Mouse (Mus musculus): Measurements from ENCODE around the gene Pklr. TPM values are rescaled to one million over a fixed set of nuclear protein-coding genes. Genes with fewer than 3 reads are reported as not detected.

The Pklr gene
- polyA plus RNA-seq, 1 experiment from 2014 or later = 1.6 TPM

- Histone ChIP-seq H3K4me3 (ENCODE audit: low read depth, low read length) (no peak overlapping the region), H3K4me2 (replicated peaks; ENCODE audit: low read depth, low read length) (no peak overlapping the region), H3K4me1 (replicated peaks; ENCODE audit: control insufficient read depth, insufficient read depth, low read length) (peaks cover 8% of the 10 kb centered on the region), H3K36me3 (ENCODE audit: control insufficient read depth, insufficient read depth, low read length) (no peaks in the 10 kb centered on the region), H3K9me3 (ENCODE audit: control insufficient read depth, low read length) (no peaks in the 10 kb centered on the region), H3K27ac (ENCODE audit: low read depth, low read length) (no peak overlapping the region), H3K9ac (ENCODE audit: low read depth, low read length) (no peak overlapping the region), H3K27me3 (ENCODE audit: control insufficient read depth, insufficient read depth, low read length) (no peaks in the 10 kb centered on the region)
- ATAC-seq (ENCODE audit: low FRiP score) (no peak), DNase-seq (ENCODE audit: low spot score) (no peak)
- WGBS = 61% methylated on average over 18 of the region's 18 CpGs
These were observed 51.9 kb downstream of the Pklr start for GRCm38 (mm10) chr3:89187690-89188477.

GRCm38 (mm10) chr3:89188478-89188875 is 52.5 kb downstream of the Pklr start:
- 64% methylated on average over 12 of the region's 12 CpGs for whole genome bisulfite sequencing
- Histone ChIP-seq H3K4me2 (replicated peaks; ENCODE audit: low read depth, low read length) (no peak overlapping the region), H3K4me1 (replicated peaks; ENCODE audit: control insufficient read depth, insufficient read depth, low read length) (peaks cover 7% of the 10 kb centered on the region), H3K36me3 (ENCODE audit: control insufficient read depth, insufficient read depth, low read length) (no peaks in the 10 kb centered on the region), H3K27me3 (ENCODE audit: control insufficient read depth, insufficient read depth, low read length) (no peaks in the 10 kb centered on the region), H3K4me3 (ENCODE audit: low read depth, low read length) (no peak overlapping the region), H3K9ac (ENCODE audit: low read depth, low read length) (no peak overlapping the region), H3K27ac (ENCODE audit: low read depth, low read length) (no peak overlapping the region), H3K9me3 (ENCODE audit: control insufficient read depth, low read length) (no peaks in the 10 kb centered on the region)
- ATAC-seq (ENCODE audit: low FRiP score) = no peak
- no peak for DNase-seq (ENCODE audit: low spot score)

DNA sequence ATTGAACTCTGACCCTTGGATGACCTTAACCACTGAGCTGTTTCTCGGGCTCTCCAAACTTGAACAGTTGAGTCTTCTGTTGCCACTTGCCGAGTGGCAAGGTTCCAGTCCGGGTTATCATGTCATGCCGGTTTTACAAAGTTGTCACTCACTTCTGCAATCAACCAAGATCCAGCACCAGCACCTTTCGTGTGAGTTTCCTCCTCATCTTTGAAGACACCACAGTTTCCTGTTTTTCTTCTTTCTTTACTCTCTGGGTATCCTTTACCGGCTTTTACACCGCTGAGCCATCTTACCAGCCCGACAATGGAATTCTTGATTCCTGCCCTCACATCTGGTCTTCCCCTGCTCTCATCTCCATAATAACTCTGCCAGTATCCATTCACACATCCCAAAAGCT is 54.5 kb downstream of the Pklr start:
- ATAC-seq (ENCODE audit: low FRiP score) (no peak), DNase-seq (ENCODE audit: low spot score) (no peak)
- no peaks in the 10 kb centered on the region for H3K9me3 ChIP-seq (ENCODE audit: control insufficient read depth, low read length)
- no peaks in the 10 kb centered on the region for H3K27me3 ChIP-seq (ENCODE audit: control insufficient read depth, insufficient read depth, low read length)
- H3K4me3 ChIP-seq (ENCODE audit: low read depth, low read length) = no peak overlapping the region
- no peak overlapping the region for H3K4me2 ChIP-seq (replicated peaks; ENCODE audit: low read depth, low read length)
- H3K4me1 ChIP-seq (replicated peaks; ENCODE audit: control insufficient read depth, insufficient read depth, low read length) = no peaks in the 10 kb centered on the region
- H3K27ac ChIP-seq (ENCODE audit: low read depth, low read length) = no peak overlapping the region
- no peaks in the 10 kb centered on the region for H3K36me3 ChIP-seq (ENCODE audit: control insufficient read depth, insufficient read depth, low read length)
- WGBS = 89% methylated on average over 8 of the region's 8 CpGs
- no peak overlapping the region for H3K9ac ChIP-seq (ENCODE audit: low read depth, low read length)

- DNase-seq (ENCODE audit: low spot score) (no peak), ATAC-seq (ENCODE audit: low FRiP score) (no peak)
- WGBS = 82% methylated on average over 1 of the region's 1 CpGs
- H3K4me3 ChIP-seq (ENCODE audit: low read depth, low read length) = no peak overlapping the region
- no peaks in the 10 kb centered on the region for H3K36me3 ChIP-seq (ENCODE audit: control insufficient read depth, insufficient read depth, low read length)
- H3K4me2 ChIP-seq (replicated peaks; ENCODE audit: low read depth, low read length) = no peak overlapping the region
- no peak overlapping the region for H3K27ac ChIP-seq (ENCODE audit: low read depth, low read length)
- 0 out of 2 replicates have a peak, but pooled peaks cover 2% of the 10 kb centered on the region for H3K4me1 ChIP-seq (replicated peaks; ENCODE audit: control insufficient read depth, insufficient read depth, low read length)
- H3K27me3 ChIP-seq (ENCODE audit: control insufficient read depth, insufficient read depth, low read length) = no peaks in the 10 kb centered on the region
- no peak overlapping the region for H3K9ac ChIP-seq (ENCODE audit: low read depth, low read length)
- no peaks in the 10 kb centered on the region for H3K9me3 ChIP-seq (ENCODE audit: control insufficient read depth, low read length)
These were observed 57.4 kb downstream of the Pklr start for GRCm38 (mm10) chr3:89193351-89193750.

- 0 out of 2 replicates have a peak, but pooled peaks cover 2% of the 10 kb centered on the region for H3K4me1 ChIP-seq (replicated peaks; ENCODE audit: control insufficient read depth, insufficient read depth, low read length)
- H3K27me3 ChIP-seq (ENCODE audit: control insufficient read depth, insufficient read depth, low read length) = no peaks in the 10 kb centered on the region
- H3K9me3 ChIP-seq (ENCODE audit: control insufficient read depth, low read length) = no peaks in the 10 kb centered on the region
- H3K36me3 ChIP-seq (ENCODE audit: control insufficient read depth, insufficient read depth, low read length) = no peaks in the 10 kb centered on the region
- H3K4me2 ChIP-seq (replicated peaks; ENCODE audit: low read depth, low read length) = no peak overlapping the region
- no peak for ATAC-seq (ENCODE audit: low FRiP score)
- 89% methylated on average over 2 of the region's 2 CpGs for WGBS
- no peak overlapping the region for H3K9ac ChIP-seq (ENCODE audit: low read depth, low read length)
- no peak for DNase-seq (ENCODE audit: low spot score)
- no peak overlapping the region for H3K27ac ChIP-seq (ENCODE audit: low read depth, low read length)
- H3K4me3 ChIP-seq (ENCODE audit: low read depth, low read length) = no peak overlapping the region
These were observed 57.9 kb downstream of the Pklr start for GRCm38 (mm10) chr3:89193853-89194252.

Other genes starting within 250 kb of the Pklr start
- gene Msto1, start 222.1 kb upstream of the Pklr start, polyA plus RNA-seq (2014; fragmentation: Nextera tagmentation; extraction: Ambion mirVana) = 47.4 and 49.8 TPM in 2 replicates
- gene Ash1l, start 185.5 kb upstream of the Pklr start, polyA plus RNA-seq (2014; fragmentation: Nextera tagmentation; extraction: Ambion mirVana) = 15.5 and 22.9 TPM in 2 replicates
- 145 and 167 TPM in 2 replicates for gene Dap3, start 185.0 kb upstream of the Pklr start, polyA plus RNA-seq (2014; fragmentation: Nextera tagmentation; extraction: Ambion mirVana)
- gene Rusc1, start 42.8 kb upstream of the Pklr start, polyA plus RNA-seq (2014; fragmentation: Nextera tagmentation; extraction: Ambion mirVana) = 28.7 and 35.4 TPM in 2 replicates
- 0.08 TPM in 1 of 2 replicates, not detected in the other for gene Gm43738, start 35.0 kb upstream of the Pklr start, polyA plus RNA-seq (2014; fragmentation: Nextera tagmentation; extraction: Ambion mirVana)
- gene Fdps, start 34.2 kb upstream of the Pklr start, polyA plus RNA-seq (2014; fragmentation: Nextera tagmentation; extraction: Ambion mirVana) = 390 and 392 TPM in 2 replicates
- gene Hcn3, start 24.1 kb downstream of the Pklr start, polyA plus RNA-seq (2014; fragmentation: Nextera tagmentation; extraction: Ambion mirVana) = 3.6 and 4.5 TPM in 2 replicates
- gene Clk2, start 28.7 kb downstream of the Pklr start, polyA plus RNA-seq (2014; fragmentation: Nextera tagmentation; extraction: Ambion mirVana) = 27.6 and 30.6 TPM in 2 replicates
- 85.9 and 90.4 TPM in 2 replicates for gene Scamp3, start 41.3 kb downstream of the Pklr start, polyA plus RNA-seq (2014; fragmentation: Nextera tagmentation; extraction: Ambion mirVana)
- gene Fam189b, start 47.0 kb downstream of the Pklr start, polyA plus RNA-seq (2014; fragmentation: Nextera tagmentation; extraction: Ambion mirVana) = 18.5 and 19.8 TPM in 2 replicates
- gene Gba, start 66.8 kb downstream of the Pklr start, polyA plus RNA-seq (2014; fragmentation: Nextera tagmentation; extraction: Ambion mirVana) = 43.7 and 47.3 TPM in 2 replicates
- gene Thbs3, start 79.0 kb downstream of the Pklr start, polyA plus RNA-seq (2014; fragmentation: Nextera tagmentation; extraction: Ambion mirVana) = 40.9 and 44.5 TPM in 2 replicates
- gene Mtx1, start 90.9 kb downstream of the Pklr start, polyA plus RNA-seq (2014; fragmentation: Nextera tagmentation; extraction: Ambion mirVana) = 180 and 181 TPM in 2 replicates
- 1.4 and 2.1 TPM in 2 replicates for gene Muc1, start 92.9 kb downstream of the Pklr start, polyA plus RNA-seq (2014; fragmentation: Nextera tagmentation; extraction: Ambion mirVana)
- 276 and 289 TPM in 2 replicates for gene Krtcap2, start 109.8 kb downstream of the Pklr start, polyA plus RNA-seq (2014; fragmentation: Nextera tagmentation; extraction: Ambion mirVana)
- gene Trim46, start 110.2 kb downstream of the Pklr start, polyA plus RNA-seq (2014; fragmentation: Nextera tagmentation; extraction: Ambion mirVana) = 9.5 and 9.7 TPM in 2 replicates
- gene Dpm3, start 123.2 kb downstream of the Pklr start, polyA plus RNA-seq (2014; fragmentation: Nextera tagmentation; extraction: Ambion mirVana) = 75.7 and 82.9 TPM in 2 replicates
- 35.9 and 37.5 TPM in 2 replicates for gene Slc50a1, start 134.4 kb downstream of the Pklr start, polyA plus RNA-seq (2014; fragmentation: Nextera tagmentation; extraction: Ambion mirVana)
- gene Efna1, start 145.0 kb downstream of the Pklr start, polyA plus RNA-seq (2014; fragmentation: Nextera tagmentation; extraction: Ambion mirVana) = 14.0 and 16.4 TPM in 2 replicates
- gene Efna3, start 186.8 kb downstream of the Pklr start, polyA plus RNA-seq (2014; fragmentation: Nextera tagmentation; extraction: Ambion mirVana) = 13.8 TPM in 2 replicates
- 18.9 and 20.6 TPM in 2 replicates for gene Efna4, start 201.9 kb downstream of the Pklr start, polyA plus RNA-seq (2014; fragmentation: Nextera tagmentation; extraction: Ambion mirVana)
- 17.8 TPM in 2 replicates for gene Adam15, start 213.9 kb downstream of the Pklr start, polyA plus RNA-seq (2014; fragmentation: Nextera tagmentation; extraction: Ambion mirVana)
- gene Dcst2, start 225.8 kb downstream of the Pklr start, polyA plus RNA-seq (2014; fragmentation: Nextera tagmentation; extraction: Ambion mirVana) = 0.14 and 0.27 TPM in 2 replicates
- 0.28 and 0.63 TPM in 2 replicates for gene Dcst1, start 229.1 kb downstream of the Pklr start, polyA plus RNA-seq (2014; fragmentation: Nextera tagmentation; extraction: Ambion mirVana)

Measured in hindbrain, embryonic 11.5 days (tissue).